Mouse (Mus musculus): ENCODE data around the gene Olfr311.

DNA sequence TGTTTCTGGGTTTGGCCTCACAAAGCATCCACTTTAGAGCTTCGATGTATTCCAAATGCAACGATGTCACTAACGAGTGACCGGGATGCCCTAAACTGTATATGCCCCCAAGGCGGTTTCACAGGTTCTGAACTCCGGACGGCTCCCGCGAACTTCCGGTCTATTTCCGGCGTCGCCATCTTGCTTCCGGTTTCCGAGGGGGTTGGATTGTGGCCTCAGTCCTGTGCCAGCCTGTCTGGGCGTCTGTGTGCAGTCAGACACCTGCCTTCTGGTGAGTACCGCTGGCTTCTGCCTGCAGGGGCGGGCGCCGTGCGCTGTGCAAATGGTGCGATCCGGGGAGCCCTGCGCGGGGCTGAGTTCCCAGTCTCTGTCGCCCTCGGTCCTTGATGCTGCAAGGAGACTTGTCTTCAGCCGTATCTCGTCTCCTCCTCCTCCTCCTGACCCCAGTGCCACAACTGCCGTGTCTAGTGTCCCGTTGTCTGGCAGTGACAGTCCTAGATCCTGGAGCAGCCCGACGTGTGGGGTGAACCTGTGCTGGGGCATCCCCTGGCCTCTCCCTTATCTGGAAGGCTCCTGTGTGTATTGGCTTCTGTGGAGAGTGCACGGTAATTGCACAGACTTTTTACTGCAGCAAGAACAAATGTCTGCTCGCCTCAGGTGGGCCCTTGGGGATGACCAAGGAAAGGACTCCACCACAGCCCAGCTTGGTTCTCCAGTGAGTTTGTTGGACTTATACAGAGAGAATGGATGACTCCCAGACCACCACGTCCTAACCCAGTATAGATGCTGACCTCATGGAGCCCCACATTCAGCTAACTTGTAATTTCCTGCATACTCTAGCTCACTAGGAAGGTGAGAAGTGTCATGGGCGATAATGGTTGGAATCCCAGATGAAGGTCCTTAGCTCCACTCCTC, 28.2 kb downstream of the Olfr311 start, which contains the start of gene 2810021J22Rik:
- peak; percentile 68 to 91; a peak in 3 of 4 replicates for TF ChIP-seq POLR2A (IDR thresholded peaks at IDR 0.05; ENCODE audit: control insufficient read depth in 1 of 2, insufficient read depth in 1 of 2, low read depth in 1 of 2, low read length in 2 of 2, poor library complexity in 1 of 2)
- 0 out of 2 replicates have a peak, but pooled peaks have one; percentile 2 for TF ChIP-seq GATA1 (IDR thresholded peaks at IDR 0.05; ENCODE audit: low read depth, low read length)
- 0 out of 2 replicates have a peak, but pooled peaks have one; percentile 13 for TF ChIP-seq E2F4 (IDR thresholded peaks at IDR 0.05; ENCODE audit: borderline replicate concordance, low read depth, low read length)
- peak; percentile 81 for TF ChIP-seq TCF12 (IDR thresholded peaks at IDR 0.05; ENCODE audit: low read depth, low read length)
- TF ChIP-seq MYB (IDR thresholded peaks at IDR 0.05; ENCODE audit: low read depth, low read length), result no peak
- no peak for TF ChIP-seq CHD2 (IDR thresholded peaks at IDR 0.05; ENCODE audit: low read length)
- TF ChIP-seq CTCF (IDR thresholded peaks at IDR 0.05 in 2 of 3, conservative IDR thresholded peaks at IDR 0.05 in 1 of 3; ENCODE audit: control insufficient read depth in 1 of 3, insufficient read depth in 1 of 3, low read depth in 2 of 3, low read length in 3 of 3, poor library complexity in 1 of 3, severe bottlenecking in 1 of 3), result no peak
- TF ChIP-seq TBP (IDR thresholded peaks at IDR 0.05; ENCODE audit: low read depth, low read length), result peak; percentile 91

Data from MEL (cell line).